Mouse (Mus musculus): ENCODE measurements around the gene Csf1.

DNA sequence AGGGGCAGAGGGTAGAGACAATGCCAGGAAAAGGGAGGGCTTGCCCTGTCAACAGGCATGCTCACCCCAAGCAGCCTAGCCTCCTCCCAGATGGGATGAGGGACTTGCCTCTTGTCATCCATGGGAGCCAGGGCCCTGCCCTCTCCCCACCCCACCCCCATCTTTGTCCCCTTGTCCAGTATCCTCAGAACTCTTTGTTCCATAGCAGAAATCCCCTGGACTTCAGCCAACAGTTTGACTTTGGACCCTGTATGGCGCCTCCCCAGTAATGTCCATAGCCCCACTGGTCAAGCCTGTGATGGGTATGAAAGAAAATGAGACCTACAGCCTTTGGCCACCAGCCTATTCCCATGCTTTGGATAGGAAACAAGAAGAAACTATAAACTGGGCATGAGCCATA lies 16.6 kb downstream of the Csf1 start:
- TF ChIP-seq CTCF (IDR thresholded peaks at IDR 0.05; ENCODE audit: extremely low read depth, insufficient read depth, insufficient read length, insufficient replicate concordance) (no peak), POLR2A (IDR thresholded peaks at IDR 0.05; ENCODE audit: low read depth, low read length) (no peak)
